Mouse (Mus musculus): Measurements from ENCODE around the gene Sin3b.
"Not testable (repeated sequence)": the region's sequence is repeated elsewhere in the genome, so short reads cannot be mapped to it uniquely, and the experiment has no call there.

Sin3b gene

DNA sequence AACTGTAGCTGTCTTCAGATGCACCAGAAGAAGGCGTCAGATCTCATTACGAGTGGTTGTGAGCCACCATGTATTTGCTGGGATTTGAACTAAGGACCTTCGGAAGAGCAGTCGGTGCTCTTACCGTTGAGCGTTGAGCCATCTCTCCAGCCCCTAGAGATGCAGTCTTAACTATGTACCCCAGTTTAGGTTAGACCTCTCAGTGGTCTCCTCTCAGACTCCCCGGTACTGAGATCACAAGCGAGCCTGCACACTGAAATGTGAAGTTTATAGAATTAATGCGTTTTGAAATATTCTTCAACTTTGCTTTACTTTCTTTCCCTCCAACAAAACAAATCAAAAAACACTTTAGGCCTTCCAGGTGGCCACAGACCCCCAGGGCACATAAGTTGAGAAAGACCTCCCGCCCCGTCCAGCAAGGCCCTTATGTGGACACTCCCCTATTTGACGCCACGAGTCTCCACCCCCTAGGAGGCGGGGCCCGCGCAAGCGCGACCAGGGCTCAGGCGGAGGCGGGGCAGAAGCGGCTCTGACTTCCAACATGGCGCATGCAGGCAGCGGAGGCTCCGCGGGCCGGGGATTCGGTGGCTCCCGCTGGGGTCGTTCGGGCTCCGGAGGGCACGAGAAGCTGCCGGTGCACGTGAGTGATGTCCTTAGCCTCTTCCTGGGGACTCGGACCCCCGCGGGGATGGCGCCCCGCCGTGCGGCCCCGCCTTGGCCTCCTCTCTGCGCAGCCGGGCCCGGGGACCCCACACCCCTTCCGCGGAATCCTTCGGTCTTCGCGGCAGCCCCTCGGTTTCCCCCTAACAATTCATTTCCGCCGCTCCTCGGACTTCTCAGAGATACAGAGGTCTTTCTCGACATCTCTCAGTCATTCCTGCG lies at the start of gene Sin3b:
Gene Sin3b (plus strand): TSS at position 517 of the 882 bp plus-strand sequence.
- peak; percentile 93 for DNase-seq (ENCODE audit: low read depth, low spot score)

DNA sequence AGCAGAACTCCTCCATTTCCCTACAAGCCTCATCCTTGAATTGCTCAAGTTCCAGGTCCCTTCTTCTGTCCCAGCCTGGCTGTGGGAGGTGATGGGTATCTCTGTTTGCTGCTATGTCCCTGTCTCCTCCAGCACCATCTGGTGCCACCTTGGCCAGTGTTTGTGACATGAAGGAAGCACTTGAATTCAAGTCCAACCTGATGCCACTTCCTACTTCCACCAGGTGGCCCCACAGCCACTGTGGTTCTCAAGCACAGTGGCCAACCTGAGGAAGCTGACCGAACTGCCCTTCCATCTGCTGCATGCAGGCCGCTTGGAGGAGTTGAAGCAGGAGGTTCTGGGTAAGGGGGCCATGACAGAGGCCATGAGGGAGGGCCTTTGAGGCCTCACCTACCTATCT lies 48.9 kb upstream of the Sin3b start:
- DNase-seq (ENCODE audit: low read depth, low spot score): no peak

DNA sequence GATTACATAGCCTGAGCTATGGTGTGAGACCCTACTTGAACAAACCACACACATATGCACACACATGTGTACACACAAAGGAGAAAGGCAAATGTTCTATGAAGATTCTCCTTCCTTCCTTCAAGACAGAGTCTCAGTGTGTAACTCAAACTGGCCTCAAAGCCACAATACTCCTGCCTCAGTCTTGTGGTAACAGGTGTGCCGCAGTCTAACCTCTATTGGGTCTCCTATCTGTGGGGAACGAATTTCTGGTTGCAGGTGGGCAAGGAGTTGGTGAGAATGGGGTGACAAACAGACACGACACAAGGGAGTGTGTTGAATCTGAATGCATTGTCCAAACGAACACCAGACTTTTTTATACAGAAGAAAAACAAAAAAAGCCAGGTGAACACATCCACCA lies 46.6 kb upstream of the Sin3b start:
- peak; percentile 26 for DNase-seq (ENCODE audit: low read depth, low spot score)

DNA sequence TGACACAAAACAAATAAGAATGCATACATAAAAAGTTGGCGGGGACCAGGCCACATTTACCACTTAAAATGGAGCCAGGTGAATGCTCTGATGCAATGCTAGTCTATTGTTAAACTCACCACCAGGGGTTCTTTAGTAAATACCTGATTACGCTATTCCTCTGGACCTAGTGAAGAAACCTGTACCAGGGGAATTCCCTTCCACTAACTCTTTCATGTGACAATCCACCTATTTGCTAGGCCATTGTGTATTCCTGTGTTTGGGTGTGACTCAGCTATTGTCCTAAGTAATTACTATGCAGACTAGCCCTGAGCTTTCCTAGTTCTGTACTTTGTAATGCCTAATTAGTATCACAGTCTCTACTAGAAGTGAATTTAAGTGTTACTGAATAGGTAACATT lies 46.2 kb upstream of the Sin3b start:
- peak; percentile 87 for DNase-seq (ENCODE audit: low read depth, low spot score)

DNA sequence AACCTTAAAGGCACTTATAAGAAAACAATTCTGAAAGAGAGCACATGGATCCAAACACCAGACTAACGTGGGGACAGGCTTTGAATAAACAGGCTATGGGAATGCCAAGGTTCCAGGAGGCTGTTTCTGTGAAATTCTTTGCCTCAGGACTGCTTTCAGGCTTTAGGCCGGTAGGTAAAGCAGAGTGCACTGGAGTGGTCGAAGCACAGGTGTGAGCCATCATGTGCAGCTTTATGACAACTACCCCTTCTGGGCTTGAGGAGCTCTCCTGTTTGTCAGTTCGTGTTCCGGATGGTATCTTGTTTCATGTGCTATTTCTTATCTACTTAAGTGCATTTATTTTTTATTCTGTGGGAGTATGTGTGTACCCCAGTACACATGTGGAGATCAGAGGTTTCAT lies 45.8 kb upstream of the Sin3b start:
- DNase-seq (ENCODE audit: low read depth, low spot score): peak; percentile 64

DNA sequence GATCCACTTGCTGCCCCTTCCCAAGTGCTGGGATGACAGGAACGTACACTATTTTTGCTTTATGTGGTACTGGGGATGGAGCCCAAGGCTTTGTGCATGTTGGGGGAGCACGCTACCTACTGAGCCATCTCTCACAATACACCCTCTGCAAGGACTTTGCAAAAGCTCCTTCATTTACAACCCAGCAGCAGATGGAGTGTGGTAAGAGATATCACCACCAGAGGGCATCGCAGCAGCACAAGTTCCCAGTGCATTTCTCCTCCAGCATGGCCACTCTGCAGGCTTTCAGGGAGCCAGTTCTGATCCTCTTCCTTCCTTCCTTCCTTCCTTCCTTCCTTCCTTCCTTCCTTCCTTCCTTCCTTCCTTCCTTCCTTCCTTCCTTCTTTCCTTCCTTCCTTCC lies 43.0 kb upstream of the Sin3b start:
- DNase-seq (ENCODE audit: low read depth, low spot score): peak; percentile 87

DNA sequence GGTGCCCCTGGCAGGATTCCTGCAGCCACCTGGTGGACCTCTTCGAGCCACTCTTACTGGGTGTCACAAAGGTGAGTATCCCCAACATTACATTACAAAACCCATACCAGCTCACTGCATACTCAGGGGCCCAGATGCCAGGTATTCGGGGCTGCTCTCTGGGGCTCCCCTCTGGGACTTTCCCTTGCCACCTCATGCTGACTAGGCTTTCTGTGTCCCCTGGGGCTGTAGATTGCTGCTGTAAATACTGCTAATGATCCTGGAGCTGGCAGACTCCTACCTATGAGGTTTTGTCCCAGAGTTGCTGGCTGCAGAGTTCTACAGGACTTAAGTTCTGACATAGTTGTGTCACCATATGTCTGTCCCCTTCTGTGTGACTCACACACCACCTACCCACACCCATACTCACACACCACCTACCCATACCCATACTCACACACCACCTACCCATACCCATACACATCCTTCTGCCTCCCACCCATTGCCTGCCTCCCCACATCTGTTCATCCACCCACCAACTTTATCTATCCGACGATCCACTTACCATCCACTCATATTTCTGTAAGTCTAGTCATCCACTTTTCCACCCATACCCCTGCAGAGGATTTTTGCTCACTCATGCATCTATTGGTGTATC lies 40.9 kb upstream of the Sin3b start:
- no peak for DNase-seq (ENCODE audit: low read depth, low spot score)

DNA sequence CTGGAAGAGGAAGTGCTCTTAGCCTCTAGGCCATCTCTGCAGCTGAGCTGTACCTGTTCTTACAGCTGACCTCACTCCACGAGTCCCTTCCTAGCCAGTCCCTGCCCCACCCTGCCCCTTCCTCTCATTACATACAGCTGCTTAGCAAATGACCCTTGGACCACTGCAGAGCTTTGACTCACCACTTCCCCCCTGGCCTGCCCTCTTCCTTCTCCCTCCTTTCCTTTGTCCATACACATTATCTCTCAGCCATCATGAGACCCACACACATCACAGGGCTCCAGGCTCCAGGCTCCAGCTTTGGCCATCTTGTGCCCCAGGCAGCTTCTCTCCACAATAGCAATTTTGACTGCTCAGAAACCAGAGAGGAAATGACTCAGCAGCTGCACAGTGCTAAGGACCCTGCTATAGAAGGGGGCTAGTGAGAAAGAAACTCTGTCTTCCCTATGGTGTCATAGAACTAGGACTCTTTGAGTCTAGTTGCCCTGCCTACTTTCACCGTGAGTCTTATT lies 40.0 kb upstream of the Sin3b start:
- no peak for DNase-seq (ENCODE audit: low read depth, low spot score)

DNA sequence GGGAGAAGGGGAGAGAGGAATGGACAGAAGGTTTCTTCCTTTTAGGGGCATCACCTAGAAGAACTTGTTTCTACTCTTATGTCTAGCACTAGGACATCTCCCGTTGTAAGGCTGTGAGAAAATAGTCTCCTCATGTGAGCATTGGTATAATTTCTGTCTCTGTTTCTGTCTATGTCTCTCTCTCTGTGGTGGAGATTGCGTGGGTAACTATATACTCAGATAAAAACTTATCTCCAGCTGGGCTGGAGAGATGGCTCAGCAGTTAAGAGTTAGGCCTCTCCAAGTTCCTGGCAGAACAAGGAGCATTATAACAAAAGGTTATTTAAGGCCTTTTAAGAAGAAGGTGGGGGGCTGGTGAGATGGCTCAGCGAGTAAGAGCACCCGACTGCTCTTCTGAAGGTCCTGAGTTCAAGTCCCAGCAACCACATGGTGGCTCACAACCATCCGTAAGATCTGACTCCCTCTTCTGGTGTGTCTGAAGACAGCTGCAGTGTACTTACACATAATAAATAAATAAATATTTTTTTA lies 39.4 kb upstream of the Sin3b start:
- DNase-seq (ENCODE audit: low read depth, low spot score): not testable (repeated sequence)

DNA sequence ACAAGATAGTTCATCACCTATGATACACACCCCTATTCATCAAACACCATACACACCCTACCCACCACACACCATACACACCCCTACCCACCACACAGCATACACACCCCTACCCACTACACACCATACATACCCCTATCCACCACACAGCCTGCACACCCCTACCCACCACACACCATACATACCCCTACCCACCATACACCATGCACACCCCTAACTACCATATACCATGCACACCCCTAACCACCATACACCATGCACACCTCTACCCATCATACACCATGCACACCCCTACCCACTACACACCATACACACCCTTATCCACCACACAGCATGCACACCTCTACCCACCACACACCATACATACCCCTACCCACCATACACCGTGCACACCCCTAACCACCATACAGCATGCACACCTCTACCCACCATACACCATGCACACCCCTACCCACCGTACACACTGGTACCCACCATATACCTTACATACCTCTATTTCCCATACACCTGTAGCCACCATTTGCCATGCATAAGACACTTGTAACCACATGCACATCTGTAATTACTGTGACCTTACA lies 24.6 kb upstream of the Sin3b start:
- no peak for DNase-seq (ENCODE audit: low read depth, low spot score)

DNA sequence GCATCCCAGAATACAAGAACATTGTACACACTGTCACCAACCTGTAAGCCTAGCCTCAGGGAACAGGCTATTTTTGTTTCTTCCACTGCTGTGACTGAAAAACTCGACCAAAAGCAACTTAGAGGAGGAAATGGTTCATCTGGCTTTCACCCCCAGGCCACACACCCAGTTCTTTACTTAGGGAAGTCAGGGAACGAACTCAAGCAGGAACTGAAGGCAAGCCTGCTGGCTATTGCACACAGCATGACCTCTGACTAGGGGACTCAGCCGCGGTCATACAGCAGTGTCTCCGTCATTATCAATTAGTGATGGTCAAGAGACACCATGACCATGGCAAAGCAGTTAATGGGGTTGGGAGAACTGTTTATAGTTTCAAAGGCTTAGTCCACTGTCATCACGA lies 10.5 kb upstream of the Sin3b start:
- DNase-seq (ENCODE audit: low read depth, low spot score): no peak

DNA sequence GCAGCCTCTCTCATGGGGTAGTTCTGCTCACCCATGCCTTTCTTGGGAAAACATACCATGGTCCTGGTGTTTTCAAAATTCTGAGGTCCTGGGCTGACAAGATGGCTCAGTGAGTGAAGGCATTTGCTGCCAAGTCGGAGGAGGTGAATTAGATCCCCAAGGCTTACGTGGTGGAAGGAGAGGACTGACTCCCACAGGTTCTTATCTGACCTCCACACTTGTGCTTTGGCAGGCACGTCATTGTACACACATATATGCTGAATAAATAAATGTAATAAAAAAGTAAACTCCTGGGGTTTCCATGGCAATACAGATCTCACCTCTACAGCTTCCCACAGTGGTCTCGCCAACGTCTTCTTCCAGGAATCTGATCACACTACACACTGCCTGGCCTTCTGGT lies 6.5 kb upstream of the Sin3b start:
- DNase-seq (ENCODE audit: low read depth, low spot score): no peak

DNA sequence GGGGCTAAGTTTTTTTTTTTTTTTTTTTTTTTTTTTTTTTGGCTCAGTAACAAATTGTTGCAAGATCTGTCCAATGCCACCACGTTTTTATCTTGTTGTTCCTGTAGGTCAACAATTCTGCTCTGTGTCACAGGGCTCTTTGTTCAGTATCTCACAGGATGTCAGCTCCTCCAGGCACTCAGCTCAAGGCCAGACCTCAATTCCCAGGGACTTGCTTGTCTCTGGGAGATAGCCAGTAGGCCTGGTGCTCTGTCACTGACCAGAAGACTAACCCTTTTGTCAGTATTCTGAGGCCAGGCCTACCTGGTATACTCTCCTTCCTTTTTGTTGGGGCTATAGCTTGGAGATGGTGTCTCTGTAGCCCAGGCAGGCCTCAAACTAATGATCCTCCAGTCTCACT lies 2.5 kb upstream of the Sin3b start:
- DNase-seq (ENCODE audit: low read depth, low spot score): no peak

DNA sequence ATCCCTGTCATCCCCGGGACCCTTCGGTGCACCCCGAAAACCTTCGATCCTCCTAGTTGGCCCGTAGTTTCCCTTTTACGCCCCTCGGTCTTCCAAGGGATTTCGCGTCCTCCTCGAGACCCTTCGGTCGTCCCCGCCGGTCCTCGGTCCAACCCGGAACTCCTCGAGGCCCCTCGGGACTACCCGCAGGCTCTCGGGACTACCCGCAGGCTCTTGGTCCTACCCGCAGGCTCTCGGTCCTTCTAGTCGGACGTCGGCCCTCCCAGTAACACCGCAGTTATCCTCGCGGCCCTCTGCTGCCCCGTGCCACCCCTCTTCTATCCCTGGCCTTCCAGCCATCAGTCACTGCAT lies 541 bp downstream of the Sin3b start:
- no peak for DNase-seq (ENCODE audit: low read depth, low spot score)

DNA sequence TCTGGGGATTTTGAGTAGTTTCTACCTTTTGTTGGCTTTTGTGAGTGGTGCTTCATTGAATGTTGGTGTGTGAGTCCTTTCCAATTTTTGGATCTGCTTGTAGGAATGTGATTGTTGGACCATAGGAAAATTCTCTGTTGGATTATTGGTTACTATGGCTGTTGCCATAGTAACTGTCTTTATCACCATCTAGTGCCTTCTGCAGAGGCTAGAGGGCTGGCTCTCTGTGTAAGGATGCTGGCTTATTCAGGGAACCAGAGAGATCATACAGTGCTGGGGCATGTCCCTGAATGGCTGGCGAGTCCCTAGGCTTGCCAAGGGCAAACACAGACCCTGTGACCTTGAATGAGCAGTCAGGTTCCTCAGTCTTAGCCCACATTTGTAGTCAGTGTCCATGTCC lies 5.6 kb downstream of the Sin3b start:
- DNase-seq (ENCODE audit: low read depth, low spot score): no peak

DNA sequence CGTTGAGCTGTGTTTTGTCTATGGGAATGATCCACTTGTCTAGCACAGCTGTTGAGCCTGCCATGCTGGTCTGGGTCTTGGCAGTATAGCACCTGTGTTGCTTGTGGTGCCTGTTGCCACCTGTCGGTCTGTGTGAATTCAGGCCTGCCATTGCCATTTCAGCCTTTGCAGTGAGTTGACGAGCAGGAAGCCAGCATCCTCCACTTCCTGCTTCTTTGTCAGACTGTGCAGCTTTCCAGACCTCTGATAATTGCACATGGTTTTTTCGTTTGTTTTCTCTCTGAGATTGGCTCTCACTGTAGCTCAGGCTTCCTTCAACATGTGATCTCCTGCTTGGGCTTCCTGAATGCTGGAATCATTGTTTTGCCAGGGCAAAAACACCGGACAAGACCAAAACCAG lies 11.9 kb downstream of the Sin3b start:
- DNase-seq (ENCODE audit: low read depth, low spot score): no peak

DNA sequence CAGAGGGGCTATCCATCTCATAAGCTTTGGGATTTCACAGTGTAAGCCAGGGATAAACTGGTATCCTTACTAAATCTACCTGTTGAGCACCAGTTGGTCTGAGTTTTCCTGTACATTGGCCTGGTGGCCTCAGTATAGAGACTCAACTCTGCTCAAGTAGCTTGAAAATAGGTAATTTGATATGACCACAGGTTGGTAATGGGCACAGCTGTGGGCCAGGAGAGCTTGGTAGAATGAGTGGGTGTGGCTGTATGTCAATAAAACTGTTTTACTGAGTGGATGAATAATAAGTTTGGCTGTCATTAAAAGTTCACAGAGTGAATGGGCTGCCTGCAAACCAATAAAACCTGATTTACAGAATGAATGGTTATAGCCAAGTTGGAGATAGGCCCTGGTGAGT lies 13.8 kb downstream of the Sin3b start:
- DNase-seq (ENCODE audit: low read depth, low spot score): no peak

DNA sequence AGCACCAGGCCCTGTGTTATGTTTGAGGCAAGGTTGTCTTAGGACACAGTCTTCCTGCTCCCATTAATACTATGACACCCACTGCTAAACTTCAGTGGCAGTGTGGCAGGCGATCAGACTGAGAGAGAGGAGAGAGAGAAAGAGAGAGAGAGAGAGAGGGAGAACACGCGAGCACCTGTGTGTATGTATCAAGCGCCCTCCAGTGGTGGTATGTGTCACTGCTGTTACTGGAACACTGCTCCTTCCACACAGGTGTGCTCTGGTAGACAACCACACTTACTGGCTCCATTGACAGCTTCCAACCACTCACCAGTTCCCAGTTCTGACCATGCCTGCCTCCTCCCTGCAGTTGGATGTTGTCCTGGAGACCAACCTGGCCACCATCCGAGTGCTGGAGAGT lies 23.0 kb downstream of the Sin3b start:
- DNase-seq (ENCODE audit: low read depth, low spot score): peak; percentile 77

DNA sequence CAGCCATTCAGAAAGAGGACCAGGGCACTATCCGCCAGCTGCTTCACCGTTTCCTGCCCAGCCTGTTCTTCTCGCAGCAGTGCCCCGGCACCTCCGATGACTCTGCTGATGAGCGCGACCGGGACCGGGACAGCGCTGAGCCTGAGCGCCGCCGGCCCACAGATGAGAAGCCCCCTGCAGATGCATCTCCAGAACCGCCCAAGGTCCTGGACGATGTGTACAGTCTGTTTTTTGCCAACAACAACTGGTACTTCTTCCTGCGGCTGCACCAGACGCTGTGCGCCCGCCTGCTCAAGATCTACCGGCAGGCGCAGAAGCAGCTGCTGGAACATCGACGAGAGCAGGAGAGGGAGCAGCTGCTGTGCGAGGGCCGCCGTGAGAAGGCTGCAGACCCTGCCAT lies 26.8 kb downstream of the Sin3b start:
- DNase-seq (ENCODE audit: low read depth, low spot score): no peak

DNA sequence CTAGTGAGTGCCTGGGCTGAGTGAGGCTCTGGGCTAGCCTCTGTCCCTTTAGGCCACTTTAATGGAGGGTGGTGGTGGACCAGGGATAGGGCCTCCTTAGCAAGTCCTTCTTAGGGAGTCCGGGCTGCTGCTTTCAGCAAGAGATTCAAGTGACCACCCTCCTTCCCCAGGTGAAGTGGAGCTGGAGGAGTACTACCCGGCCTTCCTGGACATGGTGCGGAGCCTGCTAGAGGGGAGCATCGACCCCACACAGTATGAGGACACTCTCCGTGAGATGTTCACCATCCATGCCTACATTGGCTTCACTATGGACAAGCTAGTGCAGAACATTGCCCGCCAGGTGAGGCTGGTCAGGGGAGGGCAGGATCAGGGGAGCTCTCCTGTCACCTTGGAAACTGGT lies 27.2 kb downstream of the Sin3b start:
- DNase-seq (ENCODE audit: low read depth, low spot score): no peak

DNA sequence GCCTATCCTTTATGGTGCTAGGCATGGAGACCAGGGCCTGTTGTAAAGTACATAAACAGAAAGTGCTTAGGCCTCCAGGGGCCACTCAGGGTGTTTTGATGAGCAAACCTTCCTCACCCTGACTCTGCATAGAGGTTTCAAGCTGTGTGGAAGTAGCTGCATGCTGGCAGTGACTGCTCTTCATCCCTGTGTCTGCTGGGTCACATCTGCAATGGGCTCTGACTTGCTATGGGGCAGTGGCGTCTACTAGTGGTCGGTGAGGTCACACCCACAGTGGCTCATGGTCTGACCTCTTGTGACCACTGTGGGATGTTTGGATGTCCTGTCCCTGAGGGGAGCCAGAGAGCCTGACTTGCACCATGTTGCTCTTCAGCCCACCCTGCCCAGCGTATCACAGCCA lies 28.0 kb downstream of the Sin3b start:
- no peak for DNase-seq (ENCODE audit: low read depth, low spot score)

DNA sequence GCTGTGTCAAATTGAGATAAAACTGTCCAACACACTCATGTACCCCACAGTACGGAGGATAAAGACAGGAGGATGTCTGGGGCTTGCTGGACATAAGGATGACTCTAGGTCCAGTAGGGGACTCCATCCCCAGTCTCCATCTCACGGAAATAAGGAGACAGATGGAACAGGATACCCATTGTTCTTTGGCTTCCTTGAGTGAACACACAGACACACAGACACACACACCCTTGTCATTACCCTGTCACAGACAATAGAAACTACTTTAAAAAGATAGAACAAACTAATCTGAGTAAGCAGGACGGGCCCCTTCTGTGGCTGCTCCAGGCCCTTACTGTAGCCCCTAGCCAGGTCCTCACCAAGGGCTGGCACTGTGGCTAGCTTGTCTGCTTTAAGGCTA lies 29.2 kb downstream of the Sin3b start:
- no peak for DNase-seq (ENCODE audit: low read depth, low spot score)

DNA sequence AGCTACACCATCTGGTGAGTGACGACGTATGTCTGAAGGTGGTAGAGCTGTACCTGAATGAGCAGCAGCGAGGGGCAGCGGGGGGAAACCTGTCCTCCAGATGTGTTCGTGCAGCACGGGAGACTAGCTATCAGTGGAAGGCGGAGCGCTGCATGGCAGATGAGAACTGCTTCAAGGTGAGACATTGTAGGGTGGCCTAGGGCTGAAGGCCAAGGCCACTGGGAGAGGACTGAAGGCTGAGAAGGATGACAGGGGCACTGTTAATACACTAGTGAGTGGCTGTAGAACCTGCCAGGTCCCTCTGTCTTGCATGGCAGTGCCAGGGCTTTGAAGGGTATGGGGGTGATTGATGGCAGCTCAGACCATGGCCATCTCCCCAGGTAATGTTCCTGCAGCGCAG lies 30.1 kb downstream of the Sin3b start:
- no peak for DNase-seq (ENCODE audit: low read depth, low spot score)
